Mouse (Mus musculus) spleen, postnatal 4 days (tissue): ENCODE data around the gene Cdca4.

ENCODE experiments used
- DNase-seq, 2 experiments: peaks; one replicate each; pipeline ENCODE4 v3.0.0; 2022; ENCODE audit warnings: low spot score in 2 of 2

The Cdca4 gene

GRCm38 (mm10) chr12:112799237-112799970 lies 29.8 kb downstream of the Cdca4 start:
- no peak for DNase-seq

- DNase-seq, result no peak
Measured at GRCm38 (mm10) chr12:112798716-112799115, 30.5 kb downstream of the Cdca4 start.

GRCm38 (mm10) chr12:112798332-112798681 lies 30.9 kb downstream of the Cdca4 start:
- no peak for DNase-seq

GRCm38 (mm10) chr12:112797672-112798331 lies 31.4 kb downstream of the Cdca4 start:
- DNase-seq, result no peak

- DNase-seq, result no peak
Measured at GRCm38 (mm10) chr12:112796551-112797510, 32.4 kb downstream of the Cdca4 start.

- DNase-seq, result no peak
Measured at GRCm38 (mm10) chr12:112795466-112796104, 33.6 kb downstream of the Cdca4 start.

GRCm38 (mm10) chr12:112794998-112795397 lies 34.2 kb downstream of the Cdca4 start:
- no peak for DNase-seq

GRCm38 (mm10) chr12:112794356-112794816 lies 34.8 kb downstream of the Cdca4 start:
- DNase-seq, result no peak

- DNase-seq, result no peak
Measured at GRCm38 (mm10) chr12:112793601-112794355, 35.4 kb downstream of the Cdca4 start.

GRCm38 (mm10) chr12:112791026-112791425 lies 38.2 kb downstream of the Cdca4 start:
- no peak for DNase-seq

GRCm38 (mm10) chr12:112774481-112774880 lies 54.7 kb downstream of the Cdca4 start:
- DNase-seq, result no peak

- DNase-seq, result peak in 1 of 2 experiments; percentile 56
Measured at GRCm38 (mm10) chr12:112774026-112774425, 55.2 kb downstream of the Cdca4 start.

- DNase-seq, result peak in 1 of 2 experiments; percentile 56
Measured at GRCm38 (mm10) chr12:112773366-112773765, 55.9 kb downstream of the Cdca4 start.

GRCm38 (mm10) chr12:112772306-112772705 lies 56.9 kb downstream of the Cdca4 start:
- DNase-seq, result peak in 1 of 2 experiments; percentile 57

- DNase-seq, result peak in 1 of 2 experiments; percentile 58
Measured at GRCm38 (mm10) chr12:112770396-112770795, 58.8 kb downstream of the Cdca4 start.
